ENCODE assay signal across 10 mouse cellular contexts in genomic region chr4:150925923-150926322, GRCm38 (mm10). TPM values are rescaled to one million over a fixed set of nuclear protein-coding genes. Genes with fewer than 3 reads are reported as not detected.
DNase-seq lines count a peak whose midpoint lies in the region; ATAC-seq and TF ChIP-seq lines count a peak whose summit lies in the region.
"Had no signal": no experiment of that assay in that cellular context is flagged by ENCODE, and none has a peak within 500 bp of the region (broad histone marks: within the 10 kb centered on the region; RNA-seq: fewer than 3 reads in every experiment).

No protein-coding gene starts in this region.

- no peak overlapping the region for H3K4me3 ChIP-seq in forebrain, postnatal 0 days (ENCODE audit: low read depth, low read length)
- no peak overlapping the region for H3K4me3 ChIP-seq in forebrain, embryonic 10.5 days
- no peak overlapping the region for H3K4me3 ChIP-seq in testis, adult 2 months (ENCODE audit: control insufficient read depth, low read depth, low read length)

- TF ChIP-seq POLR2A in testis, adult 2 months (IDR thresholded peaks at IDR 0.05; ENCODE audit: control insufficient read depth, low read depth, low read length) = no peak

- H3K4me1 ChIP-seq in forebrain, postnatal 0 days (ENCODE audit: insufficient read depth) = no peaks in the 10 kb centered on the region
- peaks cover 13% of the 10 kb centered on the region for H3K4me1 ChIP-seq in forebrain, embryonic 10.5 days
- peaks cover 6% of the 10 kb centered on the region for H3K4me1 ChIP-seq in testis, adult 2 months (ENCODE audit: control insufficient read depth, insufficient read depth, low read length)

- H3K4me2 ChIP-seq in forebrain, postnatal 0 days (ENCODE audit: low read depth) = no peak overlapping the region

- no peak for DNase-seq in forebrain, postnatal 0 days
- no peak for DNase-seq in forebrain, embryonic 10.5 days (ENCODE audit: extremely low spot score, low spot score)
- DNase-seq in testis, postnatal 14 days (ENCODE audit: low spot score) = no peak
- peak; percentile 66 for DNase-seq in thymus, postnatal 4 days
- no peak for DNase-seq in kidney, adult 18-20 months
- no peak for DNase-seq in right cerebral cortex, adult 2 months (ENCODE audit: low spot score in 2 of 2)
- DNase-seq: cerebellum, adult 8-10 months; heart, postnatal 4 days had no signal

- no peaks in the 10 kb centered on the region for H3K27me3 ChIP-seq in forebrain, postnatal 0 days (ENCODE audit: insufficient read depth, low read length)
- no peaks in the 10 kb centered on the region for H3K27me3 ChIP-seq in forebrain, embryonic 10.5 days (ENCODE audit: poor library complexity, severe bottlenecking)
- H3K27me3 ChIP-seq in testis, adult 2 months (ENCODE audit: control insufficient read depth, insufficient read depth, low read length) = no peaks in the 10 kb centered on the region

- no peak overlapping the region for H3K9ac ChIP-seq in forebrain, postnatal 0 days

- no peaks in the 10 kb centered on the region for H3K9me3 ChIP-seq in forebrain, postnatal 0 days (ENCODE audit: low read length)
- H3K9me3 ChIP-seq in forebrain, embryonic 10.5 days = no peaks in the 10 kb centered on the region

- ATAC-seq in forebrain, postnatal 0 days = no peak
- ATAC-seq in erythroid progenitor cell, adult 5-6 weeks (replicated peaks; ENCODE audit: low FRiP score, poor library complexity, severe bottlenecking) = peak; percentile 59; the same call in 1 of the 2 replicates

- WGBS in forebrain, postnatal 0 days = 51% methylated on average over 5 of the region's 5 CpGs
- WGBS in forebrain, embryonic 10.5 days = 57% methylated on average over 5 of the region's 5 CpGs

- H3K27ac ChIP-seq in forebrain, postnatal 0 days (ENCODE audit: low read depth, low read length) = no peak overlapping the region
- H3K27ac ChIP-seq in forebrain, embryonic 10.5 days = no peak overlapping the region
- no peak overlapping the region for H3K27ac ChIP-seq in testis, adult 2 months (ENCODE audit: control insufficient read depth, insufficient read depth, low read depth, low read length)

- TF ChIP-seq CTCF in forebrain, postnatal 0 days (IDR thresholded peaks at IDR 0.05; ENCODE audit: low read depth) = peak; percentile 48
- TF ChIP-seq CTCF in testis, adult 2 months (IDR thresholded peaks at IDR 0.05; ENCODE audit: control insufficient read depth, insufficient read depth, insufficient replicate concordance, low read depth, low read length) = peak; percentile 53

- H3K36me3 ChIP-seq in forebrain, postnatal 0 days (ENCODE audit: insufficient read depth) = no peaks in the 10 kb centered on the region
- H3K36me3 ChIP-seq in forebrain, embryonic 10.5 days (replicated peaks) = no peaks in the 10 kb centered on the region
- no peaks in the 10 kb centered on the region for H3K36me3 ChIP-seq in testis, adult 2 months (ENCODE audit: control insufficient read depth, insufficient read depth, low read length)

RNA-seq across cellular contexts. Expression of gene Tnfrsf9, which starts 11.6 kb away (rescaled TPM):
- 0.19 and 1.2 TPM in 2 replicates for total RNA-seq in forebrain, postnatal 0 days (2014; rRNA removed)
- 0.11 and 0.36 TPM in 2 replicates for polyA plus RNA-seq in forebrain, postnatal 0 days (2015; fragmentation: Nextera tagmentation; extraction: Ambion mirVana)
- polyA plus RNA-seq in forebrain, embryonic 10.5 days (2016; fragmentation: Nextera tagmentation; extraction: Ambion mirVana) = 0.32 and 0.49 TPM in 2 replicates
- polyA plus RNA-seq in testis, adult 2 months (2012; rRNA removed) = 1.9 and 3.1 TPM in 2 replicates
- 6.7 TPM in 1 of 2 replicates, not detected in the other for total RNA-seq in erythroid progenitor cell, adult 5-6 weeks (2015; ENCODE audit: low replicate concordance)
- total RNA-seq in erythroid progenitor cell, adult 5-6 weeks (2017; ENCODE audit: low replicate concordance) = 1.3 TPM in 1 of 2 replicates, not detected in the other

RNA-seq across cellular contexts. Expression of gene Park7, which starts 11.7 kb away (rescaled TPM):
- total RNA-seq in forebrain, postnatal 0 days (2014; rRNA removed) = 197 and 258 TPM in 2 replicates
- polyA plus RNA-seq in forebrain, postnatal 0 days (2015; fragmentation: Nextera tagmentation; extraction: Ambion mirVana) = 439 and 481 TPM in 2 replicates
- polyA plus RNA-seq in forebrain, embryonic 10.5 days (2016; fragmentation: Nextera tagmentation; extraction: Ambion mirVana) = 497 and 502 TPM in 2 replicates
- polyA plus RNA-seq in testis, adult 2 months (2012; rRNA removed) = 88.1 and 92.3 TPM in 2 replicates
- total RNA-seq in erythroid progenitor cell, adult 5-6 weeks (2015; ENCODE audit: low replicate concordance) = 32.4 and 104 TPM in 2 replicates
- 61.9 and 62.5 TPM in 2 replicates for total RNA-seq in erythroid progenitor cell, adult 5-6 weeks (2017; ENCODE audit: low replicate concordance)
